Mouse (Mus musculus): ENCODE results near the gene Tspan8. TPM values are rescaled to one million over a fixed set of nuclear protein-coding genes. Genes with fewer than 3 reads are reported as not detected.

The Tspan8 gene
- polyA plus RNA-seq, 1 experiment from 2014 or later, result 1.5 TPM

DNA sequence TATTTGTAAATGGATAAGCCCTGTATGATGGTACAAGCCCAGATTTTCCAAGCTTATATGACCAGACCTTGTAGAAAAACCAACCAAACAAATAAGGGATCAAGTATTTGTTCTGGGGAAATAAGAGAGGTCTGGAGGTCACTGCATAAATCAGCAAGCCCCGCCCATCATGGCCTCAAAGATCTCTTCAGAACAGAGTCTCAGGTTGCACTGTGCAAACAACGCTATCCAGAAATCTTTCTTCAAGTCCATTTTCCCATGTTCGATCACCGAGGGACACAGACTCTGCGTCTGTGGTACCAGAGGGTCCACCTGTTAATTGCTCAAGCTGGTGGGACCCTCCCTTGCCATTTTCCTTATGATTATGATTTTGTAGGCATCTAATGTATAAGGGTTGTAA is 45.3 kb downstream of the Tspan8 start:
- Histone ChIP-seq H3K36me3 (ENCODE audit: control insufficient read depth, insufficient read depth, low read length) (no peaks in the 10 kb centered on the region), H3K9ac (ENCODE audit: low read depth, low read length) (no peak overlapping the region), H3K9me3 (ENCODE audit: control insufficient read depth, low read length) (no peaks in the 10 kb centered on the region), H3K4me3 (ENCODE audit: low read depth, low read length) (no peak overlapping the region), H3K27me3 (ENCODE audit: control insufficient read depth, insufficient read depth, low read length) (no peaks in the 10 kb centered on the region), H3K4me2 (replicated peaks; ENCODE audit: low read depth, low read length) (no peak overlapping the region), H3K4me1 (replicated peaks; ENCODE audit: control insufficient read depth, insufficient read depth, low read length) (no peaks in the 10 kb centered on the region), H3K27ac (ENCODE audit: low read depth, low read length) (no peak overlapping the region)
- WGBS, result 71% methylated on average over 5 of the region's 5 CpGs
- ATAC-seq (ENCODE audit: low FRiP score), result no peak
- DNase-seq (ENCODE audit: low spot score), result no peak

GRCm38 (mm10) chr10:115882757-115883156 is 66.1 kb downstream of the Tspan8 start:
- Histone ChIP-seq H3K4me2 (replicated peaks; ENCODE audit: low read depth, low read length) (no peak overlapping the region), H3K27me3 (ENCODE audit: control insufficient read depth, insufficient read depth, low read length) (no peaks in the 10 kb centered on the region), H3K9me3 (ENCODE audit: control insufficient read depth, low read length) (no peaks in the 10 kb centered on the region), H3K36me3 (ENCODE audit: control insufficient read depth, insufficient read depth, low read length) (no peaks in the 10 kb centered on the region), H3K4me1 (replicated peaks; ENCODE audit: control insufficient read depth, insufficient read depth, low read length) (no peaks in the 10 kb centered on the region), H3K27ac (ENCODE audit: low read depth, low read length) (no peak overlapping the region), H3K4me3 (ENCODE audit: low read depth, low read length) (no peak overlapping the region), H3K9ac (ENCODE audit: low read depth, low read length) (no peak overlapping the region)
- WGBS, result 91% methylated on average over 5 of the region's 5 CpGs
- DNase-seq (ENCODE audit: low spot score) (no peak), ATAC-seq (ENCODE audit: low FRiP score) (no peak)

- no peak overlapping the region for H3K9ac ChIP-seq (ENCODE audit: low read depth, low read length)
- WGBS, result 80% methylated on average over 4 of the region's 4 CpGs
- no peaks in the 10 kb centered on the region for H3K27me3 ChIP-seq (ENCODE audit: control insufficient read depth, insufficient read depth, low read length)
- H3K4me1 ChIP-seq (replicated peaks; ENCODE audit: control insufficient read depth, insufficient read depth, low read length), result no peaks in the 10 kb centered on the region
- H3K4me2 ChIP-seq (replicated peaks; ENCODE audit: low read depth, low read length), result no peak overlapping the region
- H3K4me3 ChIP-seq (ENCODE audit: low read depth, low read length), result no peak overlapping the region
- no peaks in the 10 kb centered on the region for H3K36me3 ChIP-seq (ENCODE audit: control insufficient read depth, insufficient read depth, low read length)
- H3K9me3 ChIP-seq (ENCODE audit: control insufficient read depth, low read length), result no peaks in the 10 kb centered on the region
- DNase-seq (ENCODE audit: low spot score) (no peak), ATAC-seq (ENCODE audit: low FRiP score) (no peak)
- H3K27ac ChIP-seq (ENCODE audit: low read depth, low read length), result no peak overlapping the region
These were observed 75.3 kb downstream of the Tspan8 start for GRCm38 (mm10) chr10:115891924-115892323.

GRCm38 (mm10) chr10:115892973-115893372 is 76.3 kb downstream of the Tspan8 start:
- H3K36me3 ChIP-seq (ENCODE audit: control insufficient read depth, insufficient read depth, low read length), result no peaks in the 10 kb centered on the region
- H3K27me3 ChIP-seq (ENCODE audit: control insufficient read depth, insufficient read depth, low read length), result no peaks in the 10 kb centered on the region
- 74% methylated on average over 6 of the region's 6 CpGs for WGBS
- H3K9ac ChIP-seq (ENCODE audit: low read depth, low read length), result no peak overlapping the region
- no peak for DNase-seq (ENCODE audit: low spot score)
- no peak overlapping the region for H3K4me3 ChIP-seq (ENCODE audit: low read depth, low read length)
- no peaks in the 10 kb centered on the region for H3K4me1 ChIP-seq (replicated peaks; ENCODE audit: control insufficient read depth, insufficient read depth, low read length)
- H3K9me3 ChIP-seq (ENCODE audit: control insufficient read depth, low read length), result no peaks in the 10 kb centered on the region
- no peak for ATAC-seq (ENCODE audit: low FRiP score)
- H3K4me2 ChIP-seq (replicated peaks; ENCODE audit: low read depth, low read length), result no peak overlapping the region
- no peak overlapping the region for H3K27ac ChIP-seq (ENCODE audit: low read depth, low read length)

DNA sequence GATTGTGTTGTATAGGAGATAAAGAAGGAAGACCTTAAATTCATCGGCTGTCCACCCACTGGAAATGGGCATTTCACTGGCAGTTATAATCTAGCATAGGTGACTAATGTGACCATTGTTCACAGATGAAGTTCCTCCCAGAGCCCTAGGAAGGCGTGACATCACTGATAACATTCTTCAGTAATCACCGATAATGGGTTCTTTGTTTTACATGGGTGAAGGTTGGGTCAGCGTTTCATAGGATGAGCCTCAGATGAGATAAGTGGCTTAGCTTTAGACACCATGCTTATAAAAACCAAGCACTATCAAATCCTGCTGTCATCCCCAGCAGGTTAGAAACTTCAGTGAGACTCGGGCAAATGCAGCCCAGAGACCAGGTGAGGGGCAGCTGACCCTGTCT is 77.4 kb downstream of the Tspan8 start:
- no peak overlapping the region for H3K27ac ChIP-seq (ENCODE audit: low read depth, low read length)
- no peak for ATAC-seq (ENCODE audit: low FRiP score)
- DNase-seq (ENCODE audit: low spot score), result no peak
- H3K36me3 ChIP-seq (ENCODE audit: control insufficient read depth, insufficient read depth, low read length), result no peaks in the 10 kb centered on the region
- H3K27me3 ChIP-seq (ENCODE audit: control insufficient read depth, insufficient read depth, low read length), result no peaks in the 10 kb centered on the region
- H3K4me1 ChIP-seq (replicated peaks; ENCODE audit: control insufficient read depth, insufficient read depth, low read length), result no peaks in the 10 kb centered on the region
- no peak overlapping the region for H3K9ac ChIP-seq (ENCODE audit: low read depth, low read length)
- H3K9me3 ChIP-seq (ENCODE audit: control insufficient read depth, low read length), result no peaks in the 10 kb centered on the region
- no peak overlapping the region for H3K4me2 ChIP-seq (replicated peaks; ENCODE audit: low read depth, low read length)
- no peak overlapping the region for H3K4me3 ChIP-seq (ENCODE audit: low read depth, low read length)
- WGBS, result 76% methylated on average over 5 of the region's 5 CpGs

GRCm38 (mm10) chr10:115896764-115897163 is 80.1 kb downstream of the Tspan8 start:
- Histone ChIP-seq H3K4me3 (ENCODE audit: low read depth, low read length) (no peak overlapping the region), H3K4me2 (replicated peaks; ENCODE audit: low read depth, low read length) (no peak overlapping the region), H3K4me1 (replicated peaks; ENCODE audit: control insufficient read depth, insufficient read depth, low read length) (no peaks in the 10 kb centered on the region), H3K9me3 (ENCODE audit: control insufficient read depth, low read length) (no peaks in the 10 kb centered on the region), H3K27ac (ENCODE audit: low read depth, low read length) (no peak overlapping the region), H3K9ac (ENCODE audit: low read depth, low read length) (no peak overlapping the region), H3K27me3 (ENCODE audit: control insufficient read depth, insufficient read depth, low read length) (no peaks in the 10 kb centered on the region), H3K36me3 (ENCODE audit: control insufficient read depth, insufficient read depth, low read length) (no peaks in the 10 kb centered on the region)
- no peak for ATAC-seq (ENCODE audit: low FRiP score)
- no peak for DNase-seq (ENCODE audit: low spot score)

DNA sequence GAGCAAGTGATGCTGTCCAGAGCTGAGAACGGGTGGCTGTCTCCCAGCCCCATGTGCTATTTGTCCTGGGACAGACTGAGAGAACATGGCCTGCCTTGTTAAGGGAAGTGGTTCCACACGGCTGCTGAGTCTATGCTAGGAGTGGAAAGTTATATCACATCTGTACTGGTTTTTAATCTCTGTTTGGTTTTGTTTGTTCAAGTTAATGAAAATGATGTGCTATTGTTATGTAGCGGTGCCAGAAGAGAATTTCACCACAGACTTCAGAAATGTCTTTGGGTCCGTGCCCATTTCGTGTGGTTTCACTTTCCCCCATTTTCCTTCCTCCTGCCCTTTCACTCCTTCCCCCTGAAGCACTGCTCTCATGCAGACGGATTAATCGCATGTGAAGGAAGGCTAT is 80.6 kb downstream of the Tspan8 start:
- H3K4me3 ChIP-seq (ENCODE audit: low read depth, low read length), result no peak overlapping the region
- no peak overlapping the region for H3K27ac ChIP-seq (ENCODE audit: low read depth, low read length)
- no peak overlapping the region for H3K9ac ChIP-seq (ENCODE audit: low read depth, low read length)
- no peak for DNase-seq (ENCODE audit: low spot score)
- no peaks in the 10 kb centered on the region for H3K4me1 ChIP-seq (replicated peaks; ENCODE audit: control insufficient read depth, insufficient read depth, low read length)
- no peak for ATAC-seq (ENCODE audit: low FRiP score)
- H3K36me3 ChIP-seq (ENCODE audit: control insufficient read depth, insufficient read depth, low read length), result no peaks in the 10 kb centered on the region
- H3K4me2 ChIP-seq (replicated peaks; ENCODE audit: low read depth, low read length), result no peak overlapping the region
- 86% methylated on average over 7 of the region's 7 CpGs for WGBS
- H3K9me3 ChIP-seq (ENCODE audit: control insufficient read depth, low read length), result no peaks in the 10 kb centered on the region
- no peaks in the 10 kb centered on the region for H3K27me3 ChIP-seq (ENCODE audit: control insufficient read depth, insufficient read depth, low read length)

Other genes starting within 250 kb of the Tspan8 start
- gene A930009A15Rik, start 246.8 kb upstream of the Tspan8 start, polyA plus RNA-seq (2014; fragmentation: Nextera tagmentation; extraction: Ambion mirVana), result 0.35 and 0.40 TPM in 2 replicates
- 6.4 and 6.7 TPM in 2 replicates for gene Lgr5, start 229.1 kb upstream of the Tspan8 start, polyA plus RNA-seq (2014; fragmentation: Nextera tagmentation; extraction: Ambion mirVana)
- 2.0 and 3.3 TPM in 2 replicates for gene Ptprr, start 201.4 kb downstream of the Tspan8 start, polyA plus RNA-seq (2014; fragmentation: Nextera tagmentation; extraction: Ambion mirVana)

Measured in hindbrain, embryonic 11.5 days (tissue).